ENCODE assay signal across 15 mouse cellular contexts in genomic region chr15:27991892-27992593, GRCm38 (mm10). TPM values are rescaled to one million over a fixed set of nuclear protein-coding genes. Genes with fewer than 3 reads are reported as not detected.
A peak's percentile ranks its signal among the peaks of the same experiment; 100 is the strongest.
DNase-seq lines count a peak whose midpoint lies in the region; ATAC-seq and TF ChIP-seq lines count a peak whose summit lies in the region.
"Had no signal": no experiment of that assay in that cellular context is flagged by ENCODE, and none has a peak within 500 bp of the region (broad histone marks: within the 10 kb centered on the region; RNA-seq: fewer than 3 reads in every experiment).

No protein-coding gene starts in this region.

- H3K4me1 ChIP-seq in heart, embryonic 16.5 days (ENCODE audit: control insufficient read depth, insufficient read depth, low read length): peaks cover 70% of the 10 kb centered on the region
- H3K4me1 ChIP-seq in heart, embryonic 10.5 days: peaks cover 94% of the 10 kb centered on the region
- peaks cover 13% of the 10 kb centered on the region for H3K4me1 ChIP-seq in liver, postnatal 0 days (ENCODE audit: insufficient read depth)
- H3K4me1 ChIP-seq in liver, embryonic 11.5 days (replicated peaks; ENCODE audit: control insufficient read depth, insufficient read depth, low read length): peaks cover 33% of the 10 kb centered on the region
- H3K4me1 ChIP-seq in intestine, embryonic 15.5 days (replicated peaks): peaks cover 42% of the 10 kb centered on the region
- H3K4me1 ChIP-seq in stomach, embryonic 14.5 days (ENCODE audit: control insufficient read depth, insufficient read depth, low read length): peaks cover 33% of the 10 kb centered on the region

- 49% methylated on average over 6 of the region's 6 CpGs for WGBS in heart, embryonic 16.5 days
- WGBS in heart, embryonic 10.5 days: 50% methylated on average over 6 of the region's 6 CpGs
- 54% methylated on average over 6 of the region's 6 CpGs for WGBS in liver, postnatal 0 days (ENCODE audit: insufficient replicate concordance)
- 61% methylated on average over 6 of the region's 6 CpGs for WGBS in liver, embryonic 11.5 days
- WGBS in intestine, embryonic 15.5 days: 59% methylated on average over 6 of the region's 6 CpGs
- WGBS in stomach, embryonic 14.5 days: 52% methylated on average over 6 of the region's 6 CpGs

- H3K4me3 ChIP-seq in heart, embryonic 16.5 days (ENCODE audit: low read length): no peak overlapping the region
- no peak overlapping the region for H3K4me3 ChIP-seq in heart, embryonic 10.5 days
- no peak overlapping the region for H3K4me3 ChIP-seq in liver, postnatal 0 days (ENCODE audit: low read depth, low read length)
- H3K4me3 ChIP-seq in liver, embryonic 11.5 days (ENCODE audit: low read depth, low read length): no peak overlapping the region
- H3K4me3 ChIP-seq in intestine, embryonic 15.5 days (replicated peaks): no peak overlapping the region
- no peak overlapping the region for H3K4me3 ChIP-seq in stomach, embryonic 14.5 days (ENCODE audit: low read depth, low read length)
- H3K4me3 ChIP-seq: embryonic facial prominence, embryonic 12.5 days; forebrain, embryonic 10.5 days; lung, embryonic 15.5 days; midbrain, embryonic 12.5 days had no signal

- no peak overlapping the region for H3K9ac ChIP-seq in heart, embryonic 16.5 days (ENCODE audit: low read length)
- H3K9ac ChIP-seq in liver, postnatal 0 days (replicated peaks): no peak overlapping the region
- no peak overlapping the region for H3K9ac ChIP-seq in liver, embryonic 11.5 days (ENCODE audit: low read depth, low read length)
- no peak overlapping the region for H3K9ac ChIP-seq in intestine, embryonic 15.5 days
- no peak overlapping the region for H3K9ac ChIP-seq in stomach, embryonic 14.5 days (replicated peaks; ENCODE audit: low read depth, low read length)
- H3K9ac ChIP-seq: embryonic facial prominence, embryonic 12.5 days; lung, embryonic 15.5 days; midbrain, embryonic 12.5 days had no signal

- H3K27me3 ChIP-seq in heart, embryonic 16.5 days (ENCODE audit: control insufficient read depth, insufficient read depth, low read length): no peaks in the 10 kb centered on the region
- no peaks in the 10 kb centered on the region for H3K27me3 ChIP-seq in heart, embryonic 10.5 days (ENCODE audit: insufficient read depth, poor library complexity, severe bottlenecking)
- H3K27me3 ChIP-seq in liver, postnatal 0 days (ENCODE audit: insufficient read depth, low read length): no peaks in the 10 kb centered on the region
- H3K27me3 ChIP-seq in liver, embryonic 11.5 days (replicated peaks; ENCODE audit: control insufficient read depth, insufficient read depth, low read length): no peaks in the 10 kb centered on the region
- no peaks in the 10 kb centered on the region for H3K27me3 ChIP-seq in intestine, embryonic 15.5 days (replicated peaks)
- H3K27me3 ChIP-seq in stomach, embryonic 14.5 days (ENCODE audit: control insufficient read depth, insufficient read depth, low read length): no peaks in the 10 kb centered on the region
- H3K27me3 ChIP-seq: embryonic facial prominence, embryonic 12.5 days; lung, embryonic 15.5 days had no signal

- H3K9me3 ChIP-seq in heart, embryonic 16.5 days (replicated peaks; ENCODE audit: control insufficient read depth, low read length): no peaks in the 10 kb centered on the region
- H3K9me3 ChIP-seq in heart, embryonic 10.5 days: no peaks in the 10 kb centered on the region
- no peaks in the 10 kb centered on the region for H3K9me3 ChIP-seq in liver, postnatal 0 days (ENCODE audit: low read length)
- H3K9me3 ChIP-seq in liver, embryonic 11.5 days (ENCODE audit: control insufficient read depth, low read length): no peaks in the 10 kb centered on the region
- no peaks in the 10 kb centered on the region for H3K9me3 ChIP-seq in intestine, embryonic 15.5 days
- H3K9me3 ChIP-seq in stomach, embryonic 14.5 days (ENCODE audit: control insufficient read depth, low read depth, low read length): no peaks in the 10 kb centered on the region
- H3K9me3 ChIP-seq: embryonic facial prominence, embryonic 12.5 days; forebrain, embryonic 10.5 days; lung, embryonic 15.5 days; midbrain, embryonic 12.5 days had no signal

- no peak for TF ChIP-seq EP300 in liver, postnatal 0 days (IDR thresholded peaks at IDR 0.05; ENCODE audit: low read depth)

- H3K27ac ChIP-seq in heart, embryonic 16.5 days (ENCODE audit: low read length): peak overlapping the region; percentile 12; the same call in 1 of the 2 replicates
- H3K27ac ChIP-seq in heart, embryonic 10.5 days: no peak overlapping the region
- peak overlapping the region; percentile 7; the same call in 1 of the 2 replicates for H3K27ac ChIP-seq in liver, postnatal 0 days (ENCODE audit: low read depth)
- no peak overlapping the region for H3K27ac ChIP-seq in liver, embryonic 11.5 days (ENCODE audit: low read depth, low read length)
- 0 out of 2 replicates have a peak overlapping the region, but pooled peaks have one; percentile 9 for H3K27ac ChIP-seq in intestine, embryonic 15.5 days
- H3K27ac ChIP-seq in stomach, embryonic 14.5 days (ENCODE audit: low read length): peak overlapping the region; percentile 64; the same call in 1 of the 2 replicates
- H3K27ac ChIP-seq: embryonic facial prominence, embryonic 12.5 days; forebrain, embryonic 10.5 days; lung, embryonic 15.5 days; midbrain, embryonic 12.5 days had no signal

- no peak for DNase-seq in heart, embryonic 10.5 days (ENCODE audit: low spot score)
- no peak for DNase-seq in liver, postnatal 0 days
- no peak for DNase-seq in liver, embryonic 11.5 days (ENCODE audit: low spot score)
- no peak for DNase-seq in cerebellum, adult 18-20 months
- no peak for DNase-seq in frontal cortex, postnatal 25 days (ENCODE audit: low spot score in 2 of 2)
- DNase-seq: thymus, postnatal 14 days had no signal

- TF ChIP-seq CTCF in liver, postnatal 0 days (IDR thresholded peaks at IDR 0.05; ENCODE audit: low read depth): no peak

- ATAC-seq in heart, embryonic 16.5 days (replicated peaks; ENCODE audit: extremely low read depth, insufficient read depth, low FRiP score): no peak
- ATAC-seq in liver, postnatal 0 days: no peak
- no peak for ATAC-seq in liver, embryonic 11.5 days (replicated peaks; ENCODE audit: low FRiP score)
- peak; percentile 31; the same call in 1 of the 2 replicates for ATAC-seq in intestine, embryonic 15.5 days
- ATAC-seq in stomach, embryonic 14.5 days (ENCODE audit: insufficient number of reproducible peaks, insufficient read depth, low FRiP score, low read depth): no peak
- ATAC-seq: activated CD4-positive, CD25-positive, alpha-beta regulatory T cell, adult 4 months; CD4-positive, CD25-positive, alpha-beta regulatory T cell, adult 4 months had no signal

- no peak overlapping the region for H3K4me2 ChIP-seq in heart, embryonic 16.5 days (ENCODE audit: low read depth, low read length)
- H3K4me2 ChIP-seq in liver, postnatal 0 days (ENCODE audit: low read depth, low read length): no peak overlapping the region
- H3K4me2 ChIP-seq in liver, embryonic 11.5 days: no peak overlapping the region
- no peak overlapping the region for H3K4me2 ChIP-seq in intestine, embryonic 15.5 days (replicated peaks)
- H3K4me2 ChIP-seq in stomach, embryonic 14.5 days (replicated peaks; ENCODE audit: low read depth, low read length): no peak overlapping the region
- H3K4me2 ChIP-seq: embryonic facial prominence, embryonic 12.5 days; lung, embryonic 15.5 days; midbrain, embryonic 12.5 days had no signal

- H3K36me3 ChIP-seq in heart, embryonic 16.5 days (ENCODE audit: control insufficient read depth, insufficient read depth): no peaks in the 10 kb centered on the region
- H3K36me3 ChIP-seq in heart, embryonic 10.5 days: peaks cover 5% of the 10 kb centered on the region; the same call in 1 of the 2 replicates
- no peaks in the 10 kb centered on the region for H3K36me3 ChIP-seq in liver, postnatal 0 days (replicated peaks; ENCODE audit: insufficient read depth, low read length)
- no peaks in the 10 kb centered on the region for H3K36me3 ChIP-seq in liver, embryonic 11.5 days (ENCODE audit: control insufficient read depth, insufficient read depth, low read length)
- no peaks in the 10 kb centered on the region for H3K36me3 ChIP-seq in intestine, embryonic 15.5 days
- no peaks in the 10 kb centered on the region for H3K36me3 ChIP-seq in stomach, embryonic 14.5 days (ENCODE audit: control insufficient read depth, insufficient read depth, low read length)
- H3K36me3 ChIP-seq: embryonic facial prominence, embryonic 12.5 days; lung, embryonic 15.5 days; midbrain, embryonic 12.5 days had no signal

RNA-seq across cellular contexts. Expression of gene Trio, which starts 33.6 kb away (rescaled TPM):
- polyA plus RNA-seq in heart, embryonic 16.5 days (2015; fragmentation: Nextera tagmentation; extraction: Ambion mirVana): 17.2 and 18.7 TPM in 2 replicates
- polyA plus RNA-seq in heart, embryonic 10.5 days (2016; fragmentation: Nextera tagmentation; extraction: Ambion mirVana): 12.7 and 22.7 TPM in 2 replicates
- polyA plus RNA-seq in liver, postnatal 0 days (2015; fragmentation: Nextera tagmentation; extraction: Ambion mirVana): 5.1 and 5.5 TPM in 2 replicates
- polyA plus RNA-seq in liver, embryonic 11.5 days (2014; fragmentation: Nextera tagmentation; extraction: Ambion mirVana): 9.4 and 14.0 TPM in 2 replicates
- polyA plus RNA-seq in intestine, embryonic 15.5 days (2015; fragmentation: Nextera tagmentation; extraction: Ambion mirVana): 15.9 and 17.5 TPM in 2 replicates
- 45.0 and 54.2 TPM in 2 replicates for polyA plus RNA-seq in stomach, embryonic 14.5 days (2014; fragmentation: Nextera tagmentation; extraction: Ambion mirVana)

Comparison
In these comparisons a context has a peak if more than half of its experiments do, and no peak if none do; other contexts are left out.
1. H3K27ac ChIP-seq: peak in heart, embryonic 16.5 days (single experiment), liver, postnatal 0 days (single experiment), intestine, embryonic 15.5 days (single experiment) and stomach, embryonic 14.5 days (single experiment); none in heart, embryonic 10.5 days (single experiment) and liver, embryonic 11.5 days (single experiment).